Mouse (Mus musculus) heart, postnatal 0 days (tissue): ENCODE measurements around the gene Scube2.

Experiments
- CTCF ChIP-seq: IDR thresholded peaks from 2 replicates; pipeline ENCODE4 v1.5.1; 2016; ENCODE audit warnings: antibody characterized with exemption, control low read depth, low read depth
- EP300 ChIP-seq: IDR thresholded peaks from 2 replicates; pipeline ENCODE4 v1.6.1; 2016; ENCODE audit warnings: antibody characterized with exemption, low read depth

DNA sequence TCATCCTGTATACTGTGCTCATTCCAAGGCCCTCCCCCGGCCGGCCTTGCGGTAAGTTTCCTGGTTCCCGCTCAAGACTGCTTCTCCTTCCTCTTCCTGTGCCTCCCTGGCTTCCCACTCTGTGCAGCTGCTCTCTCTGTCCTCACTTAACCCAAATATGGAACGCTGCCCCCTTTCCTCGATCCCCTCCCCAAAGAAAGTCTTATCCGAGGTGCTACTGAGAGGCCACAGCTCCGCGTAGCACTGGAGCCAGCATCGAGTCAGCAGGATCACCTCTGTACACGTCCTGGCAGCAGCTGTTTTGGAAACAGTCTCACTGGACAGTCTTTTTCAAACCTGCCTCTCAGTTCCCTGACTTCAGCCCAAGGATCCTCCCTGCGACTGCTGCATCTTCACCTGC lies 13.7 kb upstream of the Scube2 start:
- TF ChIP-seq CTCF (no peak), EP300 (no peak)
